Mouse (Mus musculus): Measurements from ENCODE around the gene Stat4. TPM values are rescaled to one million over a fixed set of nuclear protein-coding genes. Genes with fewer than 3 reads are reported as not detected.

The Stat4 gene
- polyA plus RNA-seq, 1 experiment from 2014 or later = 2.3 TPM

- H3K9me3 ChIP-seq (replicated peaks; ENCODE audit: control insufficient read depth, low read length) = no peaks in the 10 kb centered on the region
- peak overlapping the region; percentile 56 for H3K4me2 ChIP-seq (ENCODE audit: low read depth, low read length)
- no peaks in the 10 kb centered on the region for H3K4me1 ChIP-seq (ENCODE audit: control insufficient read depth, insufficient read depth, low read length)
- peak overlapping the region; percentile 33 for H3K4me3 ChIP-seq (ENCODE audit: low read depth, low read length)
- no peak overlapping the region for H3K27ac ChIP-seq (replicated peaks; ENCODE audit: low read depth, low read length)
- no peaks in the 10 kb centered on the region for H3K36me3 ChIP-seq (replicated peaks; ENCODE audit: control insufficient read depth, insufficient read depth, low read depth, low read length)
- H3K27me3 ChIP-seq (ENCODE audit: control insufficient read depth, insufficient read depth, low read length) = no peaks in the 10 kb centered on the region
- ATAC-seq (replicated peaks; ENCODE audit: insufficient number of reproducible peaks, low FRiP score, low TSS enrichment, low read depth) (peak; percentile 58; the same call in 1 of the 2 replicates), DNase-seq (ENCODE audit: low spot score) (no peak)
- 23% methylated on average over 7 of the region's 7 CpGs for WGBS
- H3K9ac ChIP-seq (replicated peaks; ENCODE audit: low read length) = peak overlapping the region; percentile 62
Measured at GRCm38 (mm10) chr1:52113067-52113665, 126.2 kb downstream of the Stat4 start.

- Histone ChIP-seq H3K27me3 (ENCODE audit: control insufficient read depth, insufficient read depth, low read length) (no peaks in the 10 kb centered on the region), H3K4me2 (ENCODE audit: low read depth, low read length) (peak overlapping the region; percentile 56), H3K27ac (replicated peaks; ENCODE audit: low read depth, low read length) (no peak overlapping the region), H3K4me1 (ENCODE audit: control insufficient read depth, insufficient read depth, low read length) (no peaks in the 10 kb centered on the region), H3K4me3 (ENCODE audit: low read depth, low read length) (peak overlapping the region; percentile 33), H3K36me3 (replicated peaks; ENCODE audit: control insufficient read depth, insufficient read depth, low read depth, low read length) (no peaks in the 10 kb centered on the region), H3K9me3 (replicated peaks; ENCODE audit: control insufficient read depth, low read length) (no peaks in the 10 kb centered on the region), H3K9ac (replicated peaks; ENCODE audit: low read length) (peak overlapping the region; percentile 62)
- DNase-seq (ENCODE audit: low spot score) (peak; percentile 98), ATAC-seq (replicated peaks; ENCODE audit: insufficient number of reproducible peaks, low FRiP score, low TSS enrichment, low read depth) (peak; percentile 90)
- under 1% methylated on average over 31 of the region's 32 CpGs for WGBS
Measured at GRCm38 (mm10) chr1:52113666-52114069, 126.7 kb downstream of the Stat4 start.

- no peaks in the 10 kb centered on the region for H3K9me3 ChIP-seq (replicated peaks; ENCODE audit: control insufficient read depth, low read length)
- H3K4me2 ChIP-seq (ENCODE audit: low read depth, low read length) = no peak overlapping the region
- H3K36me3 ChIP-seq (replicated peaks; ENCODE audit: control insufficient read depth, insufficient read depth, low read depth, low read length) = no peaks in the 10 kb centered on the region
- no peaks in the 10 kb centered on the region for H3K27me3 ChIP-seq (ENCODE audit: control insufficient read depth, insufficient read depth, low read length)
- H3K4me3 ChIP-seq (ENCODE audit: low read depth, low read length) = no peak overlapping the region
- no peak overlapping the region for H3K27ac ChIP-seq (replicated peaks; ENCODE audit: low read depth, low read length)
- WGBS = 79% methylated on average over 3 of the region's 3 CpGs
- no peak for ATAC-seq (replicated peaks; ENCODE audit: insufficient number of reproducible peaks, low FRiP score, low TSS enrichment, low read depth)
- DNase-seq (ENCODE audit: low spot score) = no peak
- no peaks in the 10 kb centered on the region for H3K4me1 ChIP-seq (ENCODE audit: control insufficient read depth, insufficient read depth, low read length)
- no peak overlapping the region for H3K9ac ChIP-seq (replicated peaks; ENCODE audit: low read length)
Measured at GRCm38 (mm10) chr1:52116441-52116840, 129.5 kb downstream of the Stat4 start.

GRCm38 (mm10) chr1:52117777-52118176 lies 130.8 kb downstream of the Stat4 start:
- 85% methylated on average over 1 of the region's 1 CpGs for WGBS
- no peak for DNase-seq (ENCODE audit: low spot score)
- H3K27ac ChIP-seq (replicated peaks; ENCODE audit: low read depth, low read length) = no peak overlapping the region

GRCm38 (mm10) chr1:52118860-52119591 lies 132.1 kb downstream of the Stat4 start, which contains the start of gene Stat1:
Stat1 (plus strand) TSS chr1:52119440.
- Histone ChIP-seq H3K9me3 (replicated peaks; ENCODE audit: control insufficient read depth, low read length) (no peaks in the 10 kb centered on the region), H3K27ac (replicated peaks; ENCODE audit: low read depth, low read length) (no peak within 1 kb of the TSS), H3K4me1 (ENCODE audit: control insufficient read depth, insufficient read depth, low read length) (no peaks in the 10 kb centered on the region), H3K9ac (replicated peaks; ENCODE audit: low read length) (peak within 1 kb of the TSS; percentile 64), H3K27me3 (ENCODE audit: control insufficient read depth, insufficient read depth, low read length) (no peaks in the 10 kb centered on the region), H3K4me3 (ENCODE audit: low read depth, low read length) (peak within 1 kb of the TSS; percentile 83), H3K4me2 (ENCODE audit: low read depth, low read length) (peak within 1 kb of the TSS; percentile 88), H3K36me3 (replicated peaks; ENCODE audit: control insufficient read depth, insufficient read depth, low read depth, low read length) (no peaks in the 10 kb centered on the region)
- ATAC-seq (replicated peaks; ENCODE audit: insufficient number of reproducible peaks, low FRiP score, low TSS enrichment, low read depth) (peak; percentile 90), DNase-seq (ENCODE audit: low spot score) (peak; percentile 93)
- WGBS = 4% methylated on average over 34 of the region's 37 CpGs

More at GRCm38 (mm10) chr1:52117777-52118176, 130.8 kb downstream of the Stat4 start:
- Histone ChIP-seq H3K9ac (replicated peaks; ENCODE audit: low read length) (no peak overlapping the region), H3K36me3 (replicated peaks; ENCODE audit: control insufficient read depth, insufficient read depth, low read depth, low read length) (no peaks in the 10 kb centered on the region), H3K4me2 (ENCODE audit: low read depth, low read length) (no peak overlapping the region), H3K4me3 (ENCODE audit: low read depth, low read length) (no peak overlapping the region), H3K4me1 (ENCODE audit: control insufficient read depth, insufficient read depth, low read length) (no peaks in the 10 kb centered on the region), H3K9me3 (replicated peaks; ENCODE audit: control insufficient read depth, low read length) (no peaks in the 10 kb centered on the region), H3K27me3 (ENCODE audit: control insufficient read depth, insufficient read depth, low read length) (no peaks in the 10 kb centered on the region)
- ATAC-seq (replicated peaks; ENCODE audit: insufficient number of reproducible peaks, low FRiP score, low TSS enrichment, low read depth) = no peak

- no peaks in the 10 kb centered on the region for H3K27me3 ChIP-seq (ENCODE audit: control insufficient read depth, insufficient read depth, low read length)
- no peaks in the 10 kb centered on the region for H3K9me3 ChIP-seq (replicated peaks; ENCODE audit: control insufficient read depth, low read length)
- no peak overlapping the region for H3K27ac ChIP-seq (replicated peaks; ENCODE audit: low read depth, low read length)
- DNase-seq (ENCODE audit: low spot score) (peak; percentile 13), ATAC-seq (replicated peaks; ENCODE audit: insufficient number of reproducible peaks, low FRiP score, low TSS enrichment, low read depth) (peak; percentile 17; the same call in 1 of the 2 replicates)
- peak overlapping the region; percentile 64 for H3K9ac ChIP-seq (replicated peaks; ENCODE audit: low read length)
- H3K4me2 ChIP-seq (ENCODE audit: low read depth, low read length) = peak overlapping the region; percentile 88
- under 1% methylated on average over 20 of the region's 20 CpGs for WGBS
- H3K4me1 ChIP-seq (ENCODE audit: control insufficient read depth, insufficient read depth, low read length) = no peaks in the 10 kb centered on the region
- H3K36me3 ChIP-seq (replicated peaks; ENCODE audit: control insufficient read depth, insufficient read depth, low read depth, low read length) = no peaks in the 10 kb centered on the region
- peak overlapping the region; percentile 83 for H3K4me3 ChIP-seq (ENCODE audit: low read depth, low read length)
Measured at GRCm38 (mm10) chr1:52119691-52120090, 132.7 kb downstream of the Stat4 start.

GRCm38 (mm10) chr1:52120191-52120590 lies 133.2 kb downstream of the Stat4 start:
- H3K36me3 ChIP-seq (replicated peaks; ENCODE audit: control insufficient read depth, insufficient read depth, low read depth, low read length) = no peaks in the 10 kb centered on the region
- H3K27me3 ChIP-seq (ENCODE audit: control insufficient read depth, insufficient read depth, low read length) = no peaks in the 10 kb centered on the region
- H3K4me3 ChIP-seq (ENCODE audit: low read depth, low read length) = peak overlapping the region; percentile 83
- 43% methylated on average over 10 of the region's 10 CpGs for WGBS
- ATAC-seq (replicated peaks; ENCODE audit: insufficient number of reproducible peaks, low FRiP score, low TSS enrichment, low read depth) (no peak), DNase-seq (ENCODE audit: low spot score) (no peak)
- no peak overlapping the region for H3K27ac ChIP-seq (replicated peaks; ENCODE audit: low read depth, low read length)
- H3K4me1 ChIP-seq (ENCODE audit: control insufficient read depth, insufficient read depth, low read length) = no peaks in the 10 kb centered on the region
- peak overlapping the region; percentile 88 for H3K4me2 ChIP-seq (ENCODE audit: low read depth, low read length)
- no peaks in the 10 kb centered on the region for H3K9me3 ChIP-seq (replicated peaks; ENCODE audit: control insufficient read depth, low read length)
- no peak overlapping the region for H3K9ac ChIP-seq (replicated peaks; ENCODE audit: low read length)

GRCm38 (mm10) chr1:52121052-52121451 lies 134.1 kb downstream of the Stat4 start:
- WGBS = 86% methylated on average over 3 of the region's 3 CpGs
- no peak for ATAC-seq (replicated peaks; ENCODE audit: insufficient number of reproducible peaks, low FRiP score, low TSS enrichment, low read depth)

More at GRCm38 (mm10) chr1:52121052-52121451, 134.1 kb downstream of the Stat4 start:
- Histone ChIP-seq H3K9me3 (replicated peaks; ENCODE audit: control insufficient read depth, low read length) (no peaks in the 10 kb centered on the region), H3K27ac (replicated peaks; ENCODE audit: low read depth, low read length) (no peak overlapping the region), H3K27me3 (ENCODE audit: control insufficient read depth, insufficient read depth, low read length) (no peaks in the 10 kb centered on the region), H3K4me1 (ENCODE audit: control insufficient read depth, insufficient read depth, low read length) (no peaks in the 10 kb centered on the region), H3K9ac (replicated peaks; ENCODE audit: low read length) (no peak overlapping the region), H3K36me3 (replicated peaks; ENCODE audit: control insufficient read depth, insufficient read depth, low read depth, low read length) (no peaks in the 10 kb centered on the region), H3K4me3 (ENCODE audit: low read depth, low read length) (no peak overlapping the region), H3K4me2 (ENCODE audit: low read depth, low read length) (no peak overlapping the region)
- DNase-seq (ENCODE audit: low spot score) = no peak
